Mouse (Mus musculus): Measurements from ENCODE around the gene Xpo6.

The Xpo6 gene

GRCm38 (mm10) chr7:126194175-126194574, 6.1 kb downstream of the Xpo6 start:
- DNase-seq (ENCODE audit: low read depth, low spot score) = peak; percentile 33

- no peak for DNase-seq (ENCODE audit: low read depth, low spot score)
Observed at GRCm38 (mm10) chr7:126191471-126191870, 8.8 kb downstream of the Xpo6 start.

- DNase-seq (ENCODE audit: low read depth, low spot score) = no peak
Observed at GRCm38 (mm10) chr7:126189517-126189916, 10.8 kb downstream of the Xpo6 start.

GRCm38 (mm10) chr7:126185999-126186398, 14.3 kb downstream of the Xpo6 start:
- no peak for DNase-seq (ENCODE audit: low read depth, low spot score)

GRCm38 (mm10) chr7:126183583-126183982, 16.7 kb downstream of the Xpo6 start:
- no peak for DNase-seq (ENCODE audit: low read depth, low spot score)

- no peak for DNase-seq (ENCODE audit: low read depth, low spot score)
Observed at GRCm38 (mm10) chr7:126181487-126181886, 18.8 kb downstream of the Xpo6 start.

GRCm38 (mm10) chr7:126180956-126181355, 19.3 kb downstream of the Xpo6 start:
- peak; percentile 49 for DNase-seq (ENCODE audit: low read depth, low spot score)

GRCm38 (mm10) chr7:126178804-126179203, 21.5 kb downstream of the Xpo6 start:
- no peak for DNase-seq (ENCODE audit: low read depth, low spot score)

GRCm38 (mm10) chr7:126175999-126176398, 24.3 kb downstream of the Xpo6 start:
- DNase-seq (ENCODE audit: low read depth, low spot score) = no peak

- no peak for DNase-seq (ENCODE audit: low read depth, low spot score)
Observed at GRCm38 (mm10) chr7:126175456-126175855, 24.8 kb downstream of the Xpo6 start.

- no peak for DNase-seq (ENCODE audit: low read depth, low spot score)
Observed at GRCm38 (mm10) chr7:126174863-126175262, 25.4 kb downstream of the Xpo6 start.

GRCm38 (mm10) chr7:126172001-126172400, 28.3 kb downstream of the Xpo6 start:
- no peak for DNase-seq (ENCODE audit: low read depth, low spot score)

- no peak for DNase-seq (ENCODE audit: low read depth, low spot score)
Observed at GRCm38 (mm10) chr7:126168584-126168983, 31.7 kb downstream of the Xpo6 start.

- no peak for DNase-seq (ENCODE audit: low read depth, low spot score)
Observed at GRCm38 (mm10) chr7:126167426-126167825, 32.9 kb downstream of the Xpo6 start.

- no peak for DNase-seq (ENCODE audit: low read depth, low spot score)
Observed at GRCm38 (mm10) chr7:126166571-126166970, 33.7 kb downstream of the Xpo6 start.

GRCm38 (mm10) chr7:126158238-126158637, 42.1 kb downstream of the Xpo6 start:
- DNase-seq (ENCODE audit: low read depth, low spot score) = no peak

- peak; percentile 74 for DNase-seq (ENCODE audit: low read depth, low spot score)
Observed at GRCm38 (mm10) chr7:126155746-126156145, 44.6 kb downstream of the Xpo6 start.

GRCm38 (mm10) chr7:126154731-126155130, 45.6 kb downstream of the Xpo6 start:
- peak; percentile 35 for DNase-seq (ENCODE audit: low read depth, low spot score)

GRCm38 (mm10) chr7:126152324-126152723, 48.0 kb downstream of the Xpo6 start:
- DNase-seq (ENCODE audit: low read depth, low spot score) = no peak

- no peak for DNase-seq (ENCODE audit: low read depth, low spot score)
Observed at GRCm38 (mm10) chr7:126146156-126146555, 54.1 kb downstream of the Xpo6 start.

- DNase-seq (ENCODE audit: low read depth, low spot score) = no peak
Observed at GRCm38 (mm10) chr7:126144364-126144763, 55.9 kb downstream of the Xpo6 start.

- DNase-seq (ENCODE audit: low read depth, low spot score) = no peak
Observed at GRCm38 (mm10) chr7:126137850-126138249, 62.5 kb downstream of the Xpo6 start.

GRCm38 (mm10) chr7:126135391-126135790, 64.9 kb downstream of the Xpo6 start:
- DNase-seq (ENCODE audit: low read depth, low spot score) = peak; percentile 54

GRCm38 (mm10) chr7:126134634-126135321, 65.5 kb downstream of the Xpo6 start:
- DNase-seq (ENCODE audit: low read depth, low spot score) = peak; percentile 71

Data from A20 (cell line).